Mouse (Mus musculus) intestine, postnatal 0 days (tissue): ENCODE results near the gene Arpc2. TPM values are rescaled to one million over a fixed set of nuclear protein-coding genes. Genes with fewer than 3 reads are reported as not detected.
A peak's percentile ranks its signal among the peaks of the same experiment; 100 is the strongest.

ENCODE experiments used
- ATAC-seq: fragments of 200-750 bp; cut with Nextera tagmentation; 2 replicates; pipeline ENCODE4 v1.8.0; 2017; ENCODE audit warnings: mild to moderate bottlenecking, moderate TSS enrichment, moderate library complexity
- H3K27ac ChIP-seq: fragments of 300-500 bp; sonication (generic); 2 replicates; pipeline ENCODE4 v1.5.1; 2014; ENCODE audit warnings: mild to moderate bottlenecking, low read depth, low read length, moderate library complexity
- H3K27me3 ChIP-seq: fragments of 300-500 bp; sonication (generic); replicated peaks from 2 replicates; pipeline ENCODE4 v1.6.1; 2014; ENCODE audit warnings: low read length, mixed read lengths; ENCODE audit not compliant: control insufficient read depth, insufficient read depth
- H3K36me3 ChIP-seq: fragments of 300-500 bp; sonication (generic); 2 replicates; pipeline ENCODE4 v1.6.1; 2014; ENCODE audit warnings: mild to moderate bottlenecking, moderate library complexity; ENCODE audit not compliant: control insufficient read depth, insufficient read depth
- H3K4me1 ChIP-seq: fragments of 300-500 bp; sonication (generic); replicated peaks from 2 replicates; pipeline ENCODE4 v1.6.1; 2014; ENCODE audit warnings: antibody characterized with exemption, low read length, mixed read lengths; ENCODE audit not compliant: control insufficient read depth, insufficient read depth
- H3K4me2 ChIP-seq: fragments of 300-500 bp; sonication (generic); replicated peaks from 2 replicates; pipeline ENCODE4 v1.6.1; 2014; ENCODE audit warnings: low read depth, mild to moderate bottlenecking, moderate library complexity
- H3K4me3 ChIP-seq: fragments of 300-500 bp; sonication (generic); 2 replicates; pipeline ENCODE4 v1.5.1; 2014; ENCODE audit warnings: low read depth, low read length
- H3K9ac ChIP-seq: fragments of 300-500 bp; sonication (generic); 2 replicates; pipeline ENCODE4 v1.6.1; 2014; ENCODE audit warnings: mild to moderate bottlenecking, low read depth, low read length
- H3K9me3 ChIP-seq: fragments of 300-500 bp; sonication (generic); 2 replicates; pipeline ENCODE4 v1.6.1; 2016; ENCODE audit warnings: mixed run types; ENCODE audit not compliant: control insufficient read depth
- CTCF ChIP-seq: sonication (generic); IDR thresholded peaks from 2 replicates; pipeline ENCODE4 v1.5.1; 2016; ENCODE audit warnings: low read depth, mild to moderate bottlenecking, control low read depth, antibody characterized with exemption, moderate library complexity
- WGBS: fragments of 180-500 bp; shearing (Covaris S2); extraction: QIAGEN DNeasy Blood & Tissue Kit; methylation state at CpG from one replicate; pipeline ENCODE4 v1.1.7; 2014; 5-methylcytosine and 5-hydroxymethylcytosine counted together
- polyA plus RNA-seq: library from polyadenylated mRNA; unstranded; fragments of >200 nt; fragmentation: Nextera tagmentation; extraction: Ambion mirVana; gene quantifications from 2 replicates; pipeline ENCODE4 v1.2.1, GENCODE M21; 2015

Gene Arpc2
- polyA plus RNA-seq, 1 experiment from 2014 or later, result 529 TPM

GRCm38 (mm10) chr1:74236590-74237317, 870 bp downstream of the Arpc2 start:
- 0 out of 2 replicates have a peak, but pooled peaks have one; percentile 2 for TF ChIP-seq CTCF

GRCm38 (mm10) chr1:74237671-74238070, 1.8 kb downstream of the Arpc2 start:
- Histone ChIP-seq H3K4me2 (peak overlapping the region; percentile 67), H3K36me3 (no peaks in the 10 kb centered on the region), H3K27me3 (no peaks in the 10 kb centered on the region), H3K4me3 (peak overlapping the region; percentile 100), H3K27ac (no peak overlapping the region), H3K9ac (peak overlapping the region; percentile 97), H3K9me3 (no peaks in the 10 kb centered on the region), H3K4me1 (peaks cover 18% of the 10 kb centered on the region)
- WGBS, result 10% methylated on average over 5 of the region's 5 CpGs
- TF ChIP-seq CTCF, result no peak
- ATAC-seq, result no peak

More at GRCm38 (mm10) chr1:74236590-74237317, 870 bp downstream of the Arpc2 start:
- peak; percentile 50 for ATAC-seq
- Histone ChIP-seq H3K4me2 (peak overlapping the region; percentile 67), H3K27ac (peak overlapping the region; percentile 98), H3K4me3 (peak overlapping the region; percentile 100), H3K36me3 (no peaks in the 10 kb centered on the region), H3K9ac (peak overlapping the region; percentile 97), H3K27me3 (no peaks in the 10 kb centered on the region), H3K4me1 (peaks cover 18% of the 10 kb centered on the region), H3K9me3 (no peaks in the 10 kb centered on the region)
- under 1% methylated on average over 54 of the region's 57 CpGs for WGBS

- 0 out of 2 replicates have a peak overlapping the region, but pooled peaks have one; percentile 97 for H3K9ac ChIP-seq
- TF ChIP-seq CTCF, result no peak
- peaks cover 18% of the 10 kb centered on the region for H3K4me1 ChIP-seq
- H3K27me3 ChIP-seq, result no peaks in the 10 kb centered on the region
- H3K4me3 ChIP-seq, result peak overlapping the region; percentile 100
- no peak overlapping the region; the same call in 1 of the 2 replicates for H3K27ac ChIP-seq
- 19% methylated on average over 1 of the region's 1 CpGs for WGBS
- H3K4me2 ChIP-seq, result peak overlapping the region; percentile 67
- H3K9me3 ChIP-seq, result no peaks in the 10 kb centered on the region
- ATAC-seq, result no peak
- no peaks in the 10 kb centered on the region for H3K36me3 ChIP-seq
These were observed 2.3 kb downstream of the Arpc2 start for GRCm38 (mm10) chr1:74238136-74238535.

DNA sequence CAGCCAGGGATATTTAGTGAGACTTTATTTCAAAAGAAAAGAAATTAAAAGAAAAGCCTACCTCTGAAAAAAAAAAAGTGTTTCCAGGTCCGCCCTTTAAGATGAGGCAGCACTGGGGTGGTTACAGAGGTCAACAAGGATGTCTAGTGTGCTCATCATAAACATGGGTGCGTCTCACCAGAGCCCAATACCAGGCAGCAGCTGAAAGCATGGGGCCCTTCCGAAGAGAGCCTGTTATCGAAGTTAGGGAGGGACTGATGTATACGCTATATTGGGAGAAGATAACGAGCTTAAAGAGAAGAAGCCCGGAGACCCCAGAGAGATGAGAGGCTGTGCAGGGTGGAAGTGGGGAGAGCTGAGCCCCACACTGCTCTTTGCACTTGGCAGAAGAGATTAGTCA, 3.3 kb downstream of the Arpc2 start:
- no peaks in the 10 kb centered on the region for H3K36me3 ChIP-seq
- WGBS, result 9% methylated on average over 7 of the region's 7 CpGs
- H3K4me1 ChIP-seq, result peaks cover 18% of the 10 kb centered on the region
- peak overlapping the region; percentile 63 for H3K27ac ChIP-seq
- TF ChIP-seq CTCF, result no peak
- peak overlapping the region; percentile 67 for H3K4me2 ChIP-seq
- no peaks in the 10 kb centered on the region for H3K27me3 ChIP-seq
- ATAC-seq, result peak; percentile 58
- peak overlapping the region; percentile 28; the same call in 1 of the 2 replicates for H3K9ac ChIP-seq
- H3K4me3 ChIP-seq, result peak overlapping the region; percentile 100
- H3K9me3 ChIP-seq, result no peaks in the 10 kb centered on the region

- no peaks in the 10 kb centered on the region for H3K27me3 ChIP-seq
- 15% methylated on average over 11 of the region's 11 CpGs for WGBS
- no peak for ATAC-seq
- no peaks in the 10 kb centered on the region for H3K36me3 ChIP-seq
- no peak for TF ChIP-seq CTCF
- H3K4me2 ChIP-seq, result peak overlapping the region; percentile 67
- peaks cover 18% of the 10 kb centered on the region for H3K4me1 ChIP-seq
- H3K4me3 ChIP-seq, result peak overlapping the region; percentile 100
- peak overlapping the region; percentile 28; the same call in 1 of the 2 replicates for H3K9ac ChIP-seq
- no peaks in the 10 kb centered on the region for H3K9me3 ChIP-seq
- peak overlapping the region; percentile 63 for H3K27ac ChIP-seq
These were observed 3.7 kb downstream of the Arpc2 start for GRCm38 (mm10) chr1:74239618-74240017.

- Histone ChIP-seq H3K4me1 (peaks cover 18% of the 10 kb centered on the region), H3K4me2 (no peak overlapping the region)
- WGBS, result 24% methylated on average over 6 of the region's 6 CpGs
These were observed 4.4 kb downstream of the Arpc2 start for GRCm38 (mm10) chr1:74240311-74240710.

More at GRCm38 (mm10) chr1:74240311-74240710, 4.4 kb downstream of the Arpc2 start:
- Histone ChIP-seq H3K36me3 (no peaks in the 10 kb centered on the region), H3K4me3 (no peak overlapping the region), H3K27ac (peak overlapping the region; percentile 63; the same call in 1 of the 2 replicates), H3K9ac (no peak overlapping the region), H3K27me3 (no peaks in the 10 kb centered on the region), H3K9me3 (no peaks in the 10 kb centered on the region)
- no peak for ATAC-seq
- TF ChIP-seq CTCF, result no peak
